Mouse (Mus musculus) embryonic facial prominence, embryonic 14.5 days (tissue): ENCODE measurements around the gene Tlk1. TPM values are rescaled to one million over a fixed set of nuclear protein-coding genes. Genes with fewer than 3 reads are reported as not detected.

Experiments used
- ATAC-seq: fragments of 200-750 bp; cut with Nextera tagmentation; 2 replicates; pipeline ENCODE4 v1.8.0; 2017; ENCODE audit warnings: low read depth, moderate number of reproducible peaks, moderate TSS enrichment
- DNase-seq: peaks from one replicate; pipeline ENCODE4 v3.0.0-alpha.2; 2015; ENCODE audit warnings: low spot score
- H3K27ac ChIP-seq: fragments of 300-500 bp; sonication (generic); replicated peaks from 2 replicates; pipeline ENCODE4 v1.5.1; 2014; ENCODE audit warnings: low read depth, mild to moderate bottlenecking, low read length, moderate library complexity
- H3K27me3 ChIP-seq: fragments of 300-500 bp; sonication (generic); replicated peaks from 2 replicates; pipeline ENCODE4 v1.6.1; 2014; ENCODE audit warnings: low read length; ENCODE audit not compliant: control insufficient read depth, insufficient read depth
- H3K36me3 ChIP-seq: fragments of 300-500 bp; sonication (generic); 2 replicates; pipeline ENCODE4 v1.6.1; 2014; ENCODE audit warnings: low read length, mixed read lengths; ENCODE audit not compliant: control insufficient read depth, insufficient read depth
- H3K4me1 ChIP-seq: fragments of 300-500 bp; sonication (generic); 2 replicates; pipeline ENCODE4 v1.6.1; 2014; ENCODE audit warnings: antibody characterized with exemption, low read length; ENCODE audit not compliant: control insufficient read depth, insufficient read depth
- H3K4me2 ChIP-seq: fragments of 300-500 bp; sonication (generic); 2 replicates; pipeline ENCODE4 v1.6.1; 2014; ENCODE audit warnings: low read depth, mild to moderate bottlenecking, low read length, moderate library complexity, mixed read lengths
- H3K4me3 ChIP-seq: fragments of 300-500 bp; sonication (generic); 2 replicates; pipeline ENCODE4 v1.5.1; 2014; ENCODE audit warnings: low read depth, mild to moderate bottlenecking, low read length
- H3K9ac ChIP-seq: fragments of 300-500 bp; sonication (generic); 2 replicates; pipeline ENCODE4 v1.6.1; 2014; ENCODE audit warnings: low read depth, mild to moderate bottlenecking, low read length, moderate library complexity, mixed read lengths
- H3K9me3 ChIP-seq: fragments of 300-500 bp; sonication (generic); 2 replicates; pipeline ENCODE4 v1.6.1; 2016; ENCODE audit warnings: low read length; ENCODE audit not compliant: control insufficient read depth
- WGBS: fragments of 180-500 bp; shearing (Covaris S2); extraction: QIAGEN DNeasy Blood & Tissue Kit; methylation state at CpG from one replicate; pipeline ENCODE4 v1.1.7; 2014; 5-methylcytosine and 5-hydroxymethylcytosine counted together
- polyA plus RNA-seq: library from polyadenylated mRNA; unstranded; fragments of >200 nt; fragmentation: Nextera tagmentation; extraction: Ambion mirVana; gene quantifications from 2 replicates; pipeline ENCODE4 v1.2.1, GENCODE M21; 2014

The Tlk1 gene
- polyA plus RNA-seq, 1 experiment from 2014 or later: 29.9 TPM

- H3K4me1 ChIP-seq: peaks cover 6% of the 10 kb centered on the region; the same call in 1 of the 2 replicates
- H3K9me3 ChIP-seq: no peaks in the 10 kb centered on the region
- no peaks in the 10 kb centered on the region for H3K36me3 ChIP-seq
- ATAC-seq (no peak), DNase-seq (peak; percentile 12)
- no peak overlapping the region for H3K4me3 ChIP-seq
- H3K9ac ChIP-seq: no peak overlapping the region
- H3K27me3 ChIP-seq: no peaks in the 10 kb centered on the region
- H3K4me2 ChIP-seq: no peak overlapping the region
- no peak overlapping the region for H3K27ac ChIP-seq
- 78% methylated on average over 3 of the region's 3 CpGs for WGBS
Measured at GRCm38 (mm10) chr2:70856971-70857370, 31.4 kb upstream of the Tlk1 start.

- Histone ChIP-seq H3K27ac (no peak overlapping the region), H3K4me2 (no peak overlapping the region), H3K9me3 (no peaks in the 10 kb centered on the region), H3K27me3 (no peaks in the 10 kb centered on the region), H3K4me1 (peaks cover 6% of the 10 kb centered on the region; the same call in 1 of the 2 replicates), H3K9ac (no peak overlapping the region), H3K36me3 (no peaks in the 10 kb centered on the region), H3K4me3 (no peak overlapping the region)
- ATAC-seq: no peak
- 90% methylated on average over 8 of the region's 8 CpGs for WGBS
- DNase-seq: no peak
Measured at GRCm38 (mm10) chr2:70854231-70854888, 28.8 kb upstream of the Tlk1 start.

- Histone ChIP-seq H3K4me1 (peaks cover 6% of the 10 kb centered on the region; the same call in 1 of the 2 replicates), H3K27me3 (no peaks in the 10 kb centered on the region), H3K9me3 (no peaks in the 10 kb centered on the region), H3K4me3 (0 out of 2 replicates have a peak overlapping the region, but pooled peaks have one; percentile 4), H3K36me3 (no peaks in the 10 kb centered on the region), H3K27ac (no peak overlapping the region), H3K9ac (peak overlapping the region; percentile 26; the same call in 1 of the 2 replicates), H3K4me2 (peak overlapping the region; percentile 40)
- 33% methylated on average over 7 of the region's 7 CpGs for WGBS
- DNase-seq (no peak), ATAC-seq (no peak)
Measured at GRCm38 (mm10) chr2:70853329-70853728, 27.8 kb upstream of the Tlk1 start.

DNA sequence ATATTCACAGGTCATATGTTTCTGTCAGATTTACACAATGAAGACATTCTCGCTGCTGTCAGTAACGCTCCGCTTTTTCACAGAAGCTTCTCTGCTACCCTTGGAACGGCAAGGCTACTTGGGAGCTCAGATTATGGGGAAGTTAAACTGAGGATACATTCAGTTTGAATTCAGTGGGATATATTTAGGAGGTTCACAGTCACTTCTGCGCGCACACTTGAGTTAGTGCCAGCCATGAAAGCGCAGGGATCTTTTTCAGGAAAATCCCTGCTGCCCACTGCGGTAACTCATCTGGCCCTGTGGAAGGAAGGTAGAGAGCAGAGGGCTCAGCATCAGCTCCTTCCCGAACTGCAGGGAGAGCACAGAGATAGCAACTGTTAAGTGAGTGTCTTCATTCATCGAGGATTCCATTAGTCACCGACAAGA is 27.3 kb upstream of the Tlk1 start:
- peak overlapping the region; percentile 4; the same call in 1 of the 2 replicates for H3K4me3 ChIP-seq
- 23% methylated on average over 11 of the region's 11 CpGs for WGBS
- H3K4me1 ChIP-seq: peaks cover 6% of the 10 kb centered on the region; the same call in 1 of the 2 replicates
- H3K36me3 ChIP-seq: no peaks in the 10 kb centered on the region
- no peaks in the 10 kb centered on the region for H3K27me3 ChIP-seq
- DNase-seq (no peak), ATAC-seq (no peak)
- peak overlapping the region; percentile 26; the same call in 1 of the 2 replicates for H3K9ac ChIP-seq
- no peaks in the 10 kb centered on the region for H3K9me3 ChIP-seq
- peak overlapping the region; percentile 40 for H3K4me2 ChIP-seq
- H3K27ac ChIP-seq: no peak overlapping the region

- H3K4me3 ChIP-seq: peak overlapping the region; percentile 4; the same call in 1 of the 2 replicates
- H3K27ac ChIP-seq: no peak overlapping the region
- WGBS: 53% methylated on average over 8 of the region's 8 CpGs
- H3K9me3 ChIP-seq: no peaks in the 10 kb centered on the region
- H3K36me3 ChIP-seq: no peaks in the 10 kb centered on the region
- H3K27me3 ChIP-seq: no peaks in the 10 kb centered on the region
- ATAC-seq: no peak
- peak overlapping the region; percentile 40 for H3K4me2 ChIP-seq
- H3K4me1 ChIP-seq: peaks cover 6% of the 10 kb centered on the region; the same call in 1 of the 2 replicates
- no peak for DNase-seq
- H3K9ac ChIP-seq: no peak overlapping the region
Measured at GRCm38 (mm10) chr2:70852186-70852795, 26.8 kb upstream of the Tlk1 start.

DNA sequence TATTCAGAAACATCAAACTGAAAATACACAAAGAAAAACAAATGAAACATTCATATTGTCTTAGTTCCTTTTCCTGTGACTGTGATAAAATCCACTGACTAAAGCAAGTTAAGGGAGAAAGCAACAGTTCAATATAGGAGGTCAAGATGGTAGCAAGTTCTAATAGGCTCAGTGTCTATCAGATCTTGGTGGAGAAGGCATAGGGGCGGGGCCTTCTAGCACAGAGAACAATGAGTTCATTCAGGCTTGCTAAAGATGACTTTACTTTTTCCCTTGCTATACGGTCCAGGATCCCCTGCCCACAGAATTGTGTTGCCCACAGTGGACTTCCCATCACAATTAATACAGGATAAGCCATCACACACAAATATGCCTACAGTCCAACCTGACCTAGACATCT is 20.3 kb upstream of the Tlk1 start:
- no peak overlapping the region for H3K4me2 ChIP-seq
- DNase-seq (no peak), ATAC-seq (no peak)
- no peaks in the 10 kb centered on the region for H3K36me3 ChIP-seq
- no peaks in the 10 kb centered on the region for H3K4me1 ChIP-seq
- H3K27me3 ChIP-seq: no peaks in the 10 kb centered on the region
- no peak overlapping the region for H3K4me3 ChIP-seq
- H3K9me3 ChIP-seq: no peaks in the 10 kb centered on the region
- H3K9ac ChIP-seq: no peak overlapping the region
- H3K27ac ChIP-seq: no peak overlapping the region
- WGBS: 52% methylated on average over 2 of the region's 2 CpGs

- no peak overlapping the region for H3K9ac ChIP-seq
- H3K4me1 ChIP-seq: no peaks in the 10 kb centered on the region
- ATAC-seq (no peak), DNase-seq (no peak)
- no peak overlapping the region for H3K4me3 ChIP-seq
- no peak overlapping the region for H3K4me2 ChIP-seq
- no peak overlapping the region for H3K27ac ChIP-seq
- no peaks in the 10 kb centered on the region for H3K36me3 ChIP-seq
- no peaks in the 10 kb centered on the region for H3K9me3 ChIP-seq
- H3K27me3 ChIP-seq: no peaks in the 10 kb centered on the region
- WGBS: 79% methylated on average over 9 of the region's 9 CpGs
Measured at GRCm38 (mm10) chr2:70844694-70845395, 19.3 kb upstream of the Tlk1 start.

- DNase-seq (no peak), ATAC-seq (no peak)
- H3K9ac ChIP-seq: no peak overlapping the region
- no peaks in the 10 kb centered on the region for H3K36me3 ChIP-seq
- H3K27ac ChIP-seq: no peak overlapping the region
- no peaks in the 10 kb centered on the region for H3K27me3 ChIP-seq
- H3K4me1 ChIP-seq: no peaks in the 10 kb centered on the region
- no peak overlapping the region for H3K4me3 ChIP-seq
- no peak overlapping the region for H3K4me2 ChIP-seq
- WGBS: 51% methylated on average over 13 of the region's 13 CpGs
- no peaks in the 10 kb centered on the region for H3K9me3 ChIP-seq
Measured at GRCm38 (mm10) chr2:70842049-70842618, 16.6 kb upstream of the Tlk1 start.
